Mouse (Mus musculus) megakaryocyte, embryonic 14.5 days (primary cell): Measurements from ENCODE around the gene AI481877. TPM values are rescaled to one million over a fixed set of nuclear protein-coding genes. Genes with fewer than 3 reads are reported as not detected.

ENCODE experiments used
- H3K27me3 ChIP-seq: replicated peaks from 2 replicates; pipeline ENCODE3; 2012; ENCODE audit warnings: inconsistent platforms
- H3K36me3 ChIP-seq: replicated peaks from 2 replicates; pipeline ENCODE3; 2012; ENCODE audit warnings: low read length, inconsistent platforms, mixed read lengths
- H3K4me1 ChIP-seq: 2 replicates; pipeline ENCODE4 v1.6.1; 2012; ENCODE audit warnings: inconsistent platforms
- H3K4me3 ChIP-seq: replicated peaks from 2 replicates; pipeline ENCODE3; 2012; ENCODE audit warnings: moderate library complexity, mild to moderate bottlenecking, inconsistent platforms
- H3K9me3 ChIP-seq: 2 replicates; pipeline ENCODE4 v1.6.1; 2012; ENCODE audit warnings: inconsistent platforms
- FLI1 ChIP-seq: IDR thresholded peaks from 2 replicates; pipeline ENCODE4 v1.6.1; 2012; ENCODE audit warnings: low read length, inconsistent platforms, mixed read lengths
- GATA1 ChIP-seq: IDR thresholded peaks from 3 replicates; pipeline ENCODE4 v1.6.1; 2012; ENCODE audit warnings: mixed read lengths, low read length, inconsistent platforms, borderline replicate concordance
- polyA plus RNA-seq: library from polyadenylated mRNA; stranded (reverse); fragments of >175 nt; gene quantifications from 2 replicates; pipeline ENCODE4 v1.2.3, GENCODE M21; 2012; ENCODE audit warnings: low replicate concordance; ENCODE audit not compliant: insufficient read depth

The AI481877 gene
- polyA plus RNA-seq, 1 experiment: not detected

GRCm38 (mm10) chr4:59128935-59129334 is 9.8 kb downstream of the AI481877 start:
- TF ChIP-seq GATA1 (no peak), FLI1 (no peak)
- Histone ChIP-seq H3K9me3 (no peaks in the 10 kb centered on the region), H3K4me3 (no peak overlapping the region), H3K27me3 (no peaks in the 10 kb centered on the region), H3K4me1 (no peaks in the 10 kb centered on the region), H3K36me3 (no peaks in the 10 kb centered on the region)

DNA sequence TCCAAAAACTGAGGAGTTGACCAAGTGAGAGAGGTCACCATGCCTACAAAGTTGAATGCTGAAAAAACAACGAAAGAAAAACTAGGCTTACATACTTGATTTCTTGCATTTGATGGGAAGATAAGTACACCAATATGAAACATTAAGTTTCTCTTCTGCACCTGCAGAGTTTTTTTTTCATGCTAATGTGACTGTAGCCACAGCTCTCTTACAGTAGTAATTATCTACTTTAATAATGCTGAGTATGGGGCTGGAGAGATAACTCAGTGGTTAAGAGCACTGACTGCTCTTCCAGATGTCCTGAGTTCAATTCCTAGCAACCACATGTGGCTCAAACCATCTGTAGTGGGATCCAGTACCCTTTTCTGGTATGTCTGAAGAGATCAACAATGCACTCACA is 13.7 kb downstream of the AI481877 start:
- Histone ChIP-seq H3K9me3 (no peaks in the 10 kb centered on the region), H3K4me1 (no peaks in the 10 kb centered on the region), H3K27me3 (no peaks in the 10 kb centered on the region), H3K36me3 (no peaks in the 10 kb centered on the region), H3K4me3 (no peak overlapping the region)
- no peak for TF ChIP-seq FLI1

DNA sequence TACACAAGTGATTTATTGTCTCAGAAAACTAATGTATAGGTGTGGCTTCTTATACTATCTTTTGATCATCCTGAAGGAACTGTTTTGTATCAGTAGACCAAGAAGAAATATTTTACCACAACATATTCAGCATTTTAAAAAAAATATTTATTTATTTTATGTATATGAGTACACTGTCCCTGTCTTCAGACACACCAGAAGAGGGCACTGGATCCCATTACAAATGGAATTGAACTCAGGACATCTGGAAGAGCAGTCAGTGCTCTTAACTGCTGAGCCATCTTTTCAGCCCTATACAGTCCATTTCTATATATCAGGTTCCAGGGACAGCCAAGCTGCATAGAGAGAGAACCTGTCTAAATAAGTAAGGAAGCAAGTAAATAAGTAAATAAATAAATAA is 15.2 kb downstream of the AI481877 start:
- no peak overlapping the region for H3K4me3 ChIP-seq
- H3K4me1 ChIP-seq: no peaks in the 10 kb centered on the region
- TF ChIP-seq FLI1 (no peak), GATA1 (no peak)
- H3K9me3 ChIP-seq: no peaks in the 10 kb centered on the region
- H3K27me3 ChIP-seq: no peaks in the 10 kb centered on the region
- no peaks in the 10 kb centered on the region for H3K36me3 ChIP-seq

GRCm38 (mm10) chr4:59117644-59118495 is 20.9 kb downstream of the AI481877 start:
- Histone ChIP-seq H3K4me1 (no peaks in the 10 kb centered on the region), H3K9me3 (no peaks in the 10 kb centered on the region), H3K27me3 (no peaks in the 10 kb centered on the region), H3K4me3 (no peak overlapping the region), H3K36me3 (no peaks in the 10 kb centered on the region)
- TF ChIP-seq GATA1 (no peak), FLI1 (no peak)

- Histone ChIP-seq H3K4me3 (no peak overlapping the region), H3K27me3 (no peaks in the 10 kb centered on the region), H3K9me3 (no peaks in the 10 kb centered on the region), H3K4me1 (peaks cover 24% of the 10 kb centered on the region), H3K36me3 (no peaks in the 10 kb centered on the region)
- TF ChIP-seq FLI1: no peak
- no peak for TF ChIP-seq GATA1
Measured at GRCm38 (mm10) chr4:59108721-59109120, 30.1 kb downstream of the AI481877 start.

- no peaks in the 10 kb centered on the region for H3K27me3 ChIP-seq
- H3K4me1 ChIP-seq: peaks cover 24% of the 10 kb centered on the region
- H3K4me3 ChIP-seq: no peak overlapping the region
- no peaks in the 10 kb centered on the region for H3K9me3 ChIP-seq
- H3K36me3 ChIP-seq: no peaks in the 10 kb centered on the region
- TF ChIP-seq GATA1 (no peak), FLI1 (no peak)
Measured at GRCm38 (mm10) chr4:59107886-59108285, 30.9 kb downstream of the AI481877 start.

DNA sequence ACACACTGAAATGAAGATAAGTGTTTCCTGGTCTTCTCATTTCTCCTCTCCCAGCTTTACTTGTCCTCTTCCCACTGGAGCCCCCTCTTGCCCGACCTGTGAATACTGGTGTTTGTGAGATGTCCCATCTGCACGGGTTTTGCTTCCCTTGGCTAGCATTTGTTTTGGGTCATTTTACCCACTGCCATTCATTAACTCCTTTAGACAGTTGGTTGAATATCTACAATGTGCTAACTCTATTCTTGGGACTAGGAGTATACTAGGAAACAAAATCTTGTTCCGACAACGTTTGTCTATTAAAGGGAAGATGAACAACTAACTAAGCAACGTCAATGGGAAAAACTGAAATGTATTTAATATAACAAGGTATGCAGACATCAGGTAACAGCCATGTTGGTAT is 32.1 kb downstream of the AI481877 start:
- Histone ChIP-seq H3K27me3 (no peaks in the 10 kb centered on the region), H3K9me3 (no peaks in the 10 kb centered on the region), H3K36me3 (no peaks in the 10 kb centered on the region), H3K4me1 (peaks cover 24% of the 10 kb centered on the region), H3K4me3 (no peak overlapping the region)
- TF ChIP-seq FLI1 (no peak), GATA1 (no peak)

GRCm38 (mm10) chr4:59104166-59104565 is 34.6 kb downstream of the AI481877 start:
- H3K27me3 ChIP-seq: no peaks in the 10 kb centered on the region
- H3K4me1 ChIP-seq: peaks cover 12% of the 10 kb centered on the region
- no peak for TF ChIP-seq FLI1
- no peak for TF ChIP-seq GATA1
- H3K9me3 ChIP-seq: no peaks in the 10 kb centered on the region
- H3K36me3 ChIP-seq: no peaks in the 10 kb centered on the region
- no peak overlapping the region for H3K4me3 ChIP-seq

GRCm38 (mm10) chr4:59096393-59096792 is 42.4 kb downstream of the AI481877 start:
- no peak overlapping the region for H3K4me3 ChIP-seq

DNA sequence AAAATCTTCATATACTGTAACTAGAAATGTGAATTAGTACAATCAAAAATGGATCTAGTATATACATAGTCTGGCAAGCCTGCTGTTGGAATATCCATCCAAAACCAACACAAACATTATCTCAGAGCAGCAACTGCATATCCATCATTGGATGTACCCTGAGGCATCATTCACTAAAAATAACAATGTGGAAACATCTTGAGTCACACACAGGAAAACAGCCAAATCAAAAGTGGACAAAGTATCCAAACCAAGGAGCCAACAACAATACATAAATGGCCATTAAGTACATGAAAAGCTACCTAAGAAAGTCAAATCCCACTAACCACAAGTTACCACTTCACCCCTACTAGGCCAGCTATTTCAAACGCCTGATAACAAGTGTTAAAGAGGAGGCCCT is 49.4 kb downstream of the AI481877 start:
- TF ChIP-seq GATA1 (no peak), FLI1 (no peak)
- Histone ChIP-seq H3K4me3 (no peak overlapping the region), H3K9me3 (no peaks in the 10 kb centered on the region), H3K4me1 (peaks cover 19% of the 10 kb centered on the region), H3K36me3 (no peaks in the 10 kb centered on the region), H3K27me3 (no peaks in the 10 kb centered on the region)

More at GRCm38 (mm10) chr4:59096393-59096792, 42.4 kb downstream of the AI481877 start:
- Histone ChIP-seq H3K4me1 (peaks cover 3% of the 10 kb centered on the region; the same call in 1 of the 2 replicates), H3K36me3 (no peaks in the 10 kb centered on the region), H3K9me3 (no peaks in the 10 kb centered on the region), H3K27me3 (no peaks in the 10 kb centered on the region)
- no peak for TF ChIP-seq FLI1
- no peak for TF ChIP-seq GATA1

GRCm38 (mm10) chr4:59083430-59083829 is 55.4 kb downstream of the AI481877 start:
- H3K4me3 ChIP-seq: no peak overlapping the region
- no peaks in the 10 kb centered on the region for H3K4me1 ChIP-seq
- no peak for TF ChIP-seq FLI1
- TF ChIP-seq GATA1: no peak
- H3K9me3 ChIP-seq: no peaks in the 10 kb centered on the region
- no peaks in the 10 kb centered on the region for H3K36me3 ChIP-seq
- peaks cover 2% of the 10 kb centered on the region for H3K27me3 ChIP-seq
